Mouse (Mus musculus): ENCODE measurements at regions not wholly inside any gene's neighbourhood (a gene's known extent, or its start where the extent isn't known, plus 50 kb on each side); places are given as distances from the start of the nearest gene placed in this dataset.

- intact Hi-C loops (cut with DNase I): no loop called here
- DNase-seq: no peak
These were observed 415.9 kb upstream of the Rarb start for GRCm38 (mm10) chr14:17234898-17235297.

- DNase-seq: peak in 1 of 2 experiments; percentile 2
- intact Hi-C loops (cut with DNase I): no loop called here
These were observed 392.5 kb upstream of the Rarb start for GRCm38 (mm10) chr14:17211502-17211901.

DNA sequence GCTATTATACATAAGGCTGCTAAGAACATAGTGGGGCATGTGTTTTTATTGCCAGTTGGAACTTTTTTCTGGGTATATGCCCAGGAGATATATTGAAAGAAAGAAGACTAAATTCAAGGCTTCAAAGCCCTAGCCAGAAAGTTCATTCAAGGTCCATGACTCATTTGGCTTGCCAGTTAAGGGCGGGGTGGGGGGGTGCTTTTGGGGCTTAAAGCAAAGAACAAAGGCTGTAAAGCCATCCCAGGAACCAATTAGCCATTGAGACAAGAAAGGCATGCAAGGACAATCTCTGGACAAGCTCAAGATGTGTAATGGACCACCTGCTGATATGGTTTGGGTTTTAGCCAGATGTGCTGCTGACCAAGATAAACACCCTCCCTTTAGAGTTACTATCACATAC is 386.7 kb upstream of the Rarb start:
- peak; percentile 5 to 7 for DNase-seq
- intact Hi-C loops (cut with DNase I): no loop called here

GRCm38 (mm10) chr14:17203251-17204015 is 384.5 kb upstream of the Rarb start:
- intact Hi-C loops (cut with DNase I): no loop called here

DNA sequence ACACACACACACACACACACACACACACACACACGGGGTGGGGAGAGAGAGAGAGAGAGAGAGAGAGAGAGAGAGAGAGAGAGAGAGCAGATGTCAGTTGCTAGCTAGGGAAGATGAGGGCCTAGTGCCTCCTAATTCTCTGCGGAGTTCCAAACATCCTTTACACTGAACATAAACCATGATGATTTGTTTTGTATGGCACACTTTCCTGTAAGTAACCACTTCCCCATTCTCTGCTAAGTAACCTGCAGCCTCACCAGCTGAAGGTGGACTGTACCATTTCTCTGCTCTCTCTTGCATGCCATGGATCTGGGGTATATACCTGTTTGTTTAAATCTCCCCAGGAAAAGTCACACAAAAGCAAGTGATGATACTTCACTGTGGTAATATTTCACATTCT is 374.0 kb upstream of the Rarb start:
- intact Hi-C loops (cut with DNase I): no loop called here
- DNase-seq: no peak

More at GRCm38 (mm10) chr14:17203251-17204015, 384.5 kb upstream of the Rarb start:
- no peak for DNase-seq

DNA sequence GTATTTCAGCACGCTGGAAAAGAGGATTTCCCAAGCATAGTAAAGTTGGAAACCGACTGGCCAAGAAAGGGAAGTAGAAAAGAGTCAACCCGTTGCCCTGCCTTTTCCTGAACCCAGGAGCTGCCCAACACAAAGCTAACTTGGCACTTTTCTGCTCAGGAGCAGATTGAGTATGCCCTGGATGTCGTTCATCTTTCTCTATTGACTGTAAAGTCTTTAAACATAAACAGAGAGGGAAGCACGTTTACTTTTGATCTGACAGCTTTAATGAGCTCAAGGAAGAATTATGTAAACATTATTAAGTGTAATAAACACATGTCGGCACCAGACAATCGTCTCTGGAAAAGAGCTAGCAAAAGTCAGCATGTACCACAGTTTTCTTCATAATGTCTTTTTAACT is 354.3 kb upstream of the Rarb start:
- DNase-seq: no peak
- intact Hi-C loops (cut with DNase I): no loop called here

DNA sequence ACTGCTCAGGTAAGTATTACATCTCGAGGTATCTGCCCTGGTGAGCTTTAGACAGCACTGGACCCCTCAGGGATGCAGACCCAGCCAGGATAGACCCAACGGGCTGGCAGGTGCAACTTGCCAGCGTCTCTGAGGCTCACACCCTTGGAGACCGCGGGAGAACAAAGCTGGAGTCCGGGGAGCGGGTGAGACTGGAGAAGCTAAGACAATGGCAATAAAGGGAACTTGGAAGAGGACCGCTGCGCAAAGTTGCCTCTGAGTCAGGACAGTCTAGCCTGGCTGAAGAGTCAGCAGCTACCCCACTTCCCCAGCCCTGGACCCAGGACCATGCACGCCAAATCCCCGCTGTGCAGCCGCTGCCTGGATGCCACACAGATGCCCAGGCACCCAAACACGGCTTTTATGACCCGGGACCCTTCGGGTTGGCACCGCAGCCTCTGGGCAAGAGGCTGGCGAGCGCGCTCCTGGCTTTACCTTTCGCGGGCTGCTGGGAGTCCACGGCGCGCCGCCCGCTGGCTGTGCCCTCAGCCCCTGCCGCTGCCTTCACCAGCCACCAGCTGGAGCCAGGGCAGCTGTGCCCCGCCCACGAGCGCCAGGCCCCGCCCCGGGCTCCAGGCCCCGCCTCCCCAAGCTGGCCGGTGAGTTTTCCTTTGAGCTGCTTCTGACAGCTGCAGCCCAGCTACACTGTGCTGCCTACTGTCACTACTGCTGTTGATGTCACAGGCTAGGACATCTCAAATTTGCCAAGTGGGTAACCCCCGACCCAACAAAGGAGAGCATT is 353.6 kb upstream of the Rarb start:
- DNase-seq: peak; percentile 51 to 54
- intact Hi-C loops (cut with DNase I): no loop called here

DNA sequence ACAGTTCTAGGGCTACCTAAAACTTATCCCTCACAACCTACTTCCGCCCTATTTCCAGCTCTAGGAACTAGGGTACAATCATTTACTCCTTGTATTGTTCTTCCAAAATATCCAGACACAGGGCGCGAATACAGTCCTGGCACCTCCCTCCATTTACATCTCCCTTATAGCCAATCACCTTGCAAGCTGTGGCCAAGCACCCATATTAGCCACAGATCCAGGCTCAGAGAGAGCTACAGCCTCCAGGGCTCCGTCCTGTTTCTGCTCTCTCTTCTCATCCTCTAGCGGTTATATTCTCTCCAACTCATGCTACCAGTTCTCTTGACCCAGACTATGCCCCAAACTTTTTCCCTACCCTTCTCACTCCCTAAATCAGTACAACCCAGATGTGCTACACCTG is 352.9 kb upstream of the Rarb start:
- DNase-seq: no peak
- intact Hi-C loops (cut with DNase I): no loop called here

DNA sequence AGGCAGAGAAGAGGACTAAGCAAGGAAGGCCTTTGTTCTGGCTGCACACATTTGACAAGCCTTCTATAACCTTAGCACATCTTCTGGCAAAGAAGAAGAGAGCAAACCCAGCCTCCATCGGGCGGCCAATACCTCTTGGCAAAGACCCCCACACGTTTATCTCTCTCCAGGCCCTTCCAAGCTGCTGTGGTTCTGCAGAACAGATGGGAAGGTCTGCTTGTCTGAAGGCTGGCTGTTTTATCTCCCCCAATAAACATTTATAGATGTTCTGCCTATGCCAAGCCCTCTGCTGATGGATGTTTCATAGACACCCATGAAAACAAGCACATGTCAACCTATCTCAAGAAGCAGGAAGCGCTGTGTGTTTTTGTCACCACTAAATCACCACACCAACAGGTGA is 339.4 kb upstream of the Rarb start:
- no peak for DNase-seq
- intact Hi-C loops (cut with DNase I): no loop called here

DNA sequence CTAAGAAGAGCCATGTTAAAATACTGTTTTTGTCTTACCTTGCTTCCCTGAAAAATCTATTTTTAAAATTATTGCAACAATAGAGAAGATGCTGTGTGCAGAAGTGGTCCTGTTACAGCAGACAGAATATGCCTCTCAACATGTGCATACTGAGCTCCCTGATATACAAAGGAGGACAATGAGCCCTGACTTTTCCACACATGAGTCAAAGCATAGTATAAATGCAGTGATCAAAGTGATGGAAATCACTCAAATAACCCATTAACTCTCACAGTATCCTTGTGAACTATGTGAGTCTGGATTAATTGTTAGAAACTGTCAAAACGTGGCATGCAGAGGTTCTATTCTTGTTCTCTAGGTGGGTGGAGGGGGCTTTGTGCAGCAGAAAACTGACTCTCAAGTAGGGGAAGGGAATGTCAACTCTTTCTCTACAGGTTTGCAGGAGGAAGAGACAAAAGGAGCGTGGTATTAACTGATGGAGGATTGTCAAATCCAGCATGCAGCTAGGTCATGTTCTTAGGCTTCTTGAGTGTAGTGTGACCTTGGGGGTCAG is 337.5 kb upstream of the Rarb start:
- DNase-seq: no peak
- intact Hi-C loops (cut with DNase I): no loop called here

- intact Hi-C loops (cut with DNase I): no loop called here
- no peak for DNase-seq
These were observed 301.7 kb upstream of the Rarb start for GRCm38 (mm10) chr14:17120679-17121078.

GRCm38 (mm10) chr14:17106668-17107067 is 287.7 kb upstream of the Rarb start:
- peak; percentile 9 to 21 for DNase-seq
- intact Hi-C loops (cut with DNase I): no loop called here

DNA sequence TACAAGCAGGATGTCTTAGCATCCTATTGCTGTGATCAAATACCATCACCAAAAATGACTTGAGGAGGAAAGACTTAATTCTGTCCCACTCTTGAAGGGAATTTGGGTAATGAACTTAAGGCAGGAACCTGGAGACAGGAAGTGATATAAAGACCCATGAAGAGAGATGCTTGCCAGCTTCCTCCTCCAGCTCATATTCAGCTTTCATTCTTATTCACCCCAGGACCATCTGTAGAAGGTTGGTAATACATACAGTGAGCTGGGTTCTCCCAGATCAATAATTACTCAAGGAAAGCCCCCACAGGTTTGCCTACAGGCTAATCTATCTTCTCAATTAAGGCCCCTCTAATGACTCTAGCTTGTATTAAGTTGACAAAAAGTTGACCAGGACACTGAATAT is 283.5 kb upstream of the Rarb start:
- intact Hi-C loops (cut with DNase I): no loop called here

GRCm38 (mm10) chr14:17090573-17090937 is 271.6 kb upstream of the Rarb start:
- intact Hi-C loops (cut with DNase I): no loop called here
- no peak for DNase-seq

More for the DNA sequence above, 283.5 kb upstream of the Rarb start:
- DNase-seq: no peak

- intact Hi-C loops (cut with DNase I): loop anchor here (10.0 kb wide), 1 partner anchor 655 kb away; no protein-coding TSS in a partner anchor
These were observed 270.9 kb upstream of the Rarb start for GRCm38 (mm10) chr14:17089640-17090572.

GRCm38 (mm10) chr14:17089089-17089634 is 270.2 kb upstream of the Rarb start:
- intact Hi-C loops (cut with DNase I): loop anchor here (10.0 kb wide), 1 partner anchor 654 kb away; no protein-coding TSS in a partner anchor
- no peak for DNase-seq

More at GRCm38 (mm10) chr14:17089640-17090572, 270.9 kb upstream of the Rarb start:
- no peak for DNase-seq

DNA sequence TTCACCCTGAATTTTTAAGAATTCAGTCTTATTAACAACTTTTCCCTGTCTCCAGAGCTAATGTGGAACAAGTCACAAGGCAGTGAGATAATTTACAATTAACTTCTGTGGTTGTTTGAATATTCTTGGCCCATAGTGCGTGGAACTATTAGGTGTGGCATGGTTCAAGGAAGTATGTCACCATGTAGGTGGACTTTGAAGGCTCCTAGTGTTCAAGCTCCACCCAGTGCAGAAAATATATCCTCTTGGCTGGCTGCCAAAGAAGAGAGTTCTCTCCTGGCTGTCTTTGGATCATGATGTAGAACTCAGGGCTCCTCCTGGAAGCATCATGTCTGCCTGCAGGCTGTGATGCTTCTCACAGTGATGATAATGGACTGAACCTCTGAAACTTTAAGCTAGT is 268.9 kb upstream of the Rarb start:
- no peak for DNase-seq
- intact Hi-C loops (cut with DNase I): loop anchor here (10.0 kb wide), 1 partner anchor 653 kb away; no protein-coding TSS in a partner anchor

GRCm38 (mm10) chr14:17083907-17084306 is 265.0 kb upstream of the Rarb start:
- no peak for DNase-seq
- intact Hi-C loops (cut with DNase I): loop anchor here (10.0 kb wide), 1 partner anchor 649 kb away; no protein-coding TSS in a partner anchor

- intact Hi-C loops (cut with DNase I): loop anchor here (10.0 kb wide), 1 partner anchor 647 kb away; no protein-coding TSS in a partner anchor
- no peak for DNase-seq
These were observed 262.9 kb upstream of the Rarb start for GRCm38 (mm10) chr14:17081904-17082303.

DNA sequence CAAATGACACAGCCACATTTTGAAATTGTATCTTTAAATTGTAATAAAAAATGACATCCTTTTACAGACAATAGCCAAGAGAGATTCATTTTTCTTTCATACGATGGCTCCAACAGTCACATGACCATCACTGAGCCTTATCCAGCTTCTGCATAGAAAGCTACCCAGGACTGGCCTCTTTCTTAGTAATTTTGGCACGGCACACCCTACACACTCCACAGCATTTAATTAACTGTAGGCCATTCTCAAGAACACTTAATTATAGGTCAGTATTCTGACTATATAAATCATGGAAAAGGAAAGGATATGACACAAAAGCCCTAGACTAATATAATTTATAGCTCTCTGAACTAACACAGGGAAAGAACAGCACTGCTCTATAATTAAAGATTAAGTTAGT is 260.6 kb upstream of the Rarb start:
- no peak for DNase-seq
- intact Hi-C loops (cut with DNase I): no loop called here

Data from heart, postnatal 10 days (tissue).